Mouse (Mus musculus) thymus, postnatal 25 days (tissue): ENCODE measurements around the gene Cep85l.

Experiments used
- DNase-seq: peaks from one replicate; pipeline ENCODE4 v3.0.0; 2022

Gene Cep85l

DNA sequence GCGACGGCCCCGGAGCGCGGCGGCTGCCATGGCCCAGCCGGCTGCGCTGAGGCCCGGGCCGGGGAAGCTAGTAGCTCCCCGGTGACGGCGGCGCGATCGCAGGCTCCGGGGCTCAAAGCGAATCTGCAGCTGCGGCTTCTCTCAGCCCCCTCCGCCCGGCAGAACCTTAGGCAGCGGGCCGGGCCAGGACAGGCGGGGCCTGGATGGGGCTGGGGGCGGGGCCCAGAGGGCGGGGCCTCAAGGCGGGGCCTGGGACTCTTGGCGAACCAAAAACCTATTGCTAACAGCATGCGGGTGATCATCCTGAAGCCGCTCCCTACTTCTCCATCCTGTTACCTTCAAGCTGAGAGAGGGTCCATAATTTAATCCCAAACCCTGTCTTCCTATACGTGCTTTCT is at the start of gene Cep85l:
Gene Cep85l (minus strand): TSS at position 239 of the 398 bp plus-strand sequence.
- DNase-seq, result peak; percentile 85

DNA sequence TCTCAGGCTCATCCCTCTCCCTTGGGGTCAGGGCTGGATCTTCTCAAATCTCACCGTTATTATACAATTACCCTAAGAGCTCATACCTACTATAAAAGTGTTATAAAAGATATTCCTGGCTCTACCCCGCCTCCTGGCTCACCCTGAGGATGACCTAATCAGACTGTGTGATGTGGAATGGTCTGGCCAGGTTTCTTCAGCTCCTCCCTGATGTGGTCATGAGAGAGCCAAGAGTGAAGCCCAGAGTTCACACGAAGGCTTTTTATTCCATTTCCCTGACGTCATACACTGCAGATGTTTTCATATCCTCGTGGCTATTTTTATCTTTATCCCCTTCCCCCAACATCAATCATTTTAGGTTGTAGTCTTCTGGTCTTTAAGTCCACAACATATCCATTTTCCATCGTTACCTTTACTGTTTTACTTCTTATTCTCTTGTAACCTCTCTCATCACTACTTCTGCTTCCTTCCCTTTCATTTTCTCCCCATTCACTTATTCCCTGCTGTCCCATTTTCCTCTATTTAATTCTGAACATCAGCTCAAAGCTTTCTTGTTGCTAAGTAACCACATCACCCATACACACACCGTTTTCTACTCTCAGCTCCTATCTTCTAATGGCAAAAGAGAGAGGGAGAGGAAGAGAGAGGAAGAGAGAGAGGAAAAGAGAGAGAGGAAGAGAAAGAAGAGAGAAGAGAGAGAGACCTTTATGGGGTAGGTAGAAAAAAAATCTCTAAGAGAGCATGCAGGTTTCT is 49.1 kb upstream of the Cep85l start:
- DNase-seq, result no peak

DNA sequence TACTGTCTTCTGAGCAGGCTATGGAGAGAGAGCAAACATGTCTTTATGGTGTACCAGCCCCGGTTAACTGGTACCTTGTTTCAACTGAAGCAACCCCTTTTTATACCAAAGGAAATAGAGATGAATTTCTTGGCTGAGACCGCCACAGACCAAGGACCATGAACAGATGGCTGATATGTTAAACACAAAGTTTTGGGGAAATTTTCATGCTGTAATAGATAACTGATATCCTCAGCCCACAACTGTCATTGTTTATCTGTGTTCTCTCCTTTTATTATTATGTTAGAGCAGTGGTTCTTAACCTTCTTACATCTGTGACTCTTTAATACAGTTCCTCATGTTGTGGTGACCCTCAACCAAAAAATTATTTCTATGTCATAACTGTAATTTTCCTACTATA is 46.8 kb upstream of the Cep85l start:
- no peak for DNase-seq

DNA sequence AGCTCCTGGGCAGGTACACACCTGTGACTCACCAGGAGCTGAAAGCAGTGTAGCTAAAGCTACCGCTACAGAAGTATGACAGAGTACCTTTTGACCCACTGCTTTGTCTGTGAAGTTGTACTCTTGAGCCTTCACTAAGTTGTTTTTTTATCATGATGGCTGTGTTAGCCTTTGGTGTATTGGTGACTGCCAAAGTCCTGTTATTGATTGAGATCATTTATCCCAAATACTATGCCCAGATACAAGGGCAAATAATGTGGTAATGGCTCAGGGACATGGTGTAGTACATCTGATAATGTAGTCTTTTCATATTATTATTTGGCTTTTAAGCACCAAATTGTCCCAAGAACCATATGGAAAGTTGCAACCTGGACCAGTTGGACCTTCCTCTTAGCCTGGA is 43.3 kb upstream of the Cep85l start:
- no peak for DNase-seq

DNA sequence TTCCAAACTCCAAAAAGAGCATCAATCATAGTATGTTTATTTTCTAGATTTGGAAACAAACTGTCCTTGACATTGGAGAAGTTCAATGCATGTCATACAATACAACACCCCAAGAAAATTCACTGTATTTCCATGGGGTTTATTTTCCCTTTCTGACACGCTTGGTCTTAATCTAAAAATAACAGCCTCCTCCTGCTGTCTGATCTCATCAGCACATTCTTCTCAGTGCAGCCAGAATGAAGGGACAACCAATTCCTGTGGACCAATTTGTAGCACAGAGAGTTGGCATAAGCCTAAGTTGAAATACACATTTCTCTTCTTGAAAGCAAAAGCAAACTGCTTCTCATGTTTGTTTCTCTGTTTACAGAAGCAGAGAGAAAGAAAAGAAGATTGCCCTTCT is 42.5 kb upstream of the Cep85l start:
- DNase-seq, result no peak

DNA sequence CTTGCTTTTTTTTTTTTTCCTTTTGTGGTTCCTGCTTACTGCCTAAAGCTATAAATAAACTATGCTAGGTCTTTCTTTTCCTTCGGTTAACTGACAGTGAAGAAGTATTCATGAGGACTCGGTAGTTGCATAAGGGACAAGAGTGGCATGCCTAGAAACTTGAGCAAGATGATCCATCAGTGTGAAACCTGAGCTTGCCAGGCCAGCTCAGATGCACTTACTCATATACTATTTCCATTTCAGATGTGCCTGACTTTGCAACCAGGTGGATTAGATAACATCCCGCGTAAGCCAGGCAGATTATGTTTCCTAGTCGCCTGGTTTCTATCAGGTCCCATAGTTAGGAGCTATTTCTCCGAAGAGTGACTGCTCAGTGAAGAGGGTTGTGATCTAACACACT is 41.9 kb upstream of the Cep85l start:
- DNase-seq, result no peak

DNA sequence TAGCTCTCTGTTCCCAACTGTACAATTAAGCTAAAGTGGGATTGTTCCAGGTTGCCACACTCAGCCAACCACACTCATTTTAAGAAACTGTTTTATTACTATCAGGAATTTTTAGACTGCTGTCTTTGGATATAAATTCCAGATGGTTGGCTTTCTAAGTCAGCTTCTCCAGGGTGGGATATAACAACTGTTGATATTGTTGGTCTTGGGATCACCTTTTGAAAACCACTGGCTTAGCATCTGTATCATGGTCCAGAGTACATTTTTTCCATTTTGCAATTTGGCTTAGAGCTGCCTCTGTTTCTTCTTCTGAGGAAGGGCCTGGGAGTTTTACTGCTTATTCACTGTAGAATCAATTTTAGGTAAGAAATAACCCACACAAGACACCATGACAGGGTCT is 40.3 kb upstream of the Cep85l start:
- DNase-seq, result no peak

DNA sequence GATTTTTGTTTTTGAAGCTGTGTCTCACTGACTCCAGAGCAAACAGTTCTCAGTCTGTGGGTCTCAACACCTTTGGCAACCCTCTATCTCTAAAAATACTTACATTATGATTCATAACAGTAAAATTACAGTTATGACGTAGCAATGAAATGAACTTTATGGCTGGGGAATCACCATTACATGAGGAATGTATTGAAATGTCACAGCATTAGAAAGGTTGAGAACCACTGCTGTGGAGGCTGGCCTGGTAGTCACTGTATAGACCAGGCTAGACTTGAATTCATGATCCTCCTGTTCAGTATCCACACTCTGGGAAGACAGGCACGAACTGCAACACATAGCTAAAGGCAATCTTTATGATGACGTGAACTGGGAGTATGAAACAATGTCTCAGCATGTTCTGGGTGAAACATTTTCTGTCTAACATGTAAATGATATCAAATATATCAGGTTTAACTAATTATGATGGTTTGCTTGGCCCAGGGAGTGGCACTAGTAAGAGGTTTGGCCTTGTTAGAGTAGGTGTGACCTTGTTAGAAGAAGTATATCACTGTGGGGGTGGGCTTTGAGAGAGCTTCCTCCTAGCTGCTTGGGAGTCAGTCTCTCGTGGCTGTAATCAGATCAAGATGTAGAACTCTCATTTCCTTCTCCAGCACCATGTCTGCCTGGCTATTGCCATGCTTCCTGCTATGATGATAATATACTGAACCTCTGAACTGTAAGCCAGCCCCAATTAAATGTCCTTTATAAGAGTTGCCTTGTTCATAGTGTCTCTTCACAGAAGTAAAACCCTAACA is 39.6 kb upstream of the Cep85l start:
- no peak for DNase-seq

DNA sequence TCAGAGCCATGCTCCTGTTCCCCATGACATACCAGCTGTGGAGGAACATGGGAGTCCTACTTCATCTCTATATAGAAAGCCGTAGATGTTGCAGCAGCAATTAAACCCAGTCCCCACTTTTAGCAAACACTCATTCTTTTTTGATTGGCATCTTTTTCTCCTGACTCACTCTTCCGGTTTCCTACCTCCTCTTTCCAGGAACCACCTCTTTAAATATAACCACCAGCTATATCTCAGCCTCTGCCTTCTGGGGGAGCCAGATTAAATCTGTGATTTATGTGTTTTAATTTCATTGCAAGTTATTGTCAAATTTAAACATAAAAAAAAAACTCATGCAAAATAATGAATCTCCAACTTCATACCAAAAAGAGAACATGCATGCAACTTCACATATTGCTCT is 37.3 kb upstream of the Cep85l start:
- DNase-seq, result no peak

DNA sequence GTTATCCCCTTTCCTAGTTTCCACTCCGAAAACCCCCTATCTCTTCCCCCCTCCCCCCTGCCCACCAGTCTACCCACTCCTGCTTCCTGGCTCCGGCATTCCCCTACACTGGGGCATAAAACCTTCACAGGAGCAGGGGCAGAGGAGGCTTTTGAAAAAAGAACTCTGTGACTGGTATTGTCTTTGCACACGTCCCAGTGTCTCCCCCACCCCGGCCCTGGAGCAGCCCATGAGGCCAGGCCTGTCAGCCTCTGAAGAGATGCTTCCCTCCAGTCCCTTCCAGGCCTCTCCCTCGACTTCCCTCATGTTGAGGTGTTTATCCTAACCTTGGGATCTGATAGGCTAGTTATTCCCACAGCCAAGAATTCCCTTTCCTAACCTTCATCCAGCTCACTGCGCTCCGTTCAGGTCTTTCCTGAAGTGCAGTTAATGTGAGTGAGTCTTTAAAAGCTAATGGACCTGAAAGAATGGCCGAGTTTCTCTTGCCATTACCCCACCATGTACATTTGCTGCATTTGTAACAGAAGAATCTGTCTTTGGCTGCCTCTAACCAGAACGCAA is 36.5 kb upstream of the Cep85l start:
- no peak for DNase-seq

DNA sequence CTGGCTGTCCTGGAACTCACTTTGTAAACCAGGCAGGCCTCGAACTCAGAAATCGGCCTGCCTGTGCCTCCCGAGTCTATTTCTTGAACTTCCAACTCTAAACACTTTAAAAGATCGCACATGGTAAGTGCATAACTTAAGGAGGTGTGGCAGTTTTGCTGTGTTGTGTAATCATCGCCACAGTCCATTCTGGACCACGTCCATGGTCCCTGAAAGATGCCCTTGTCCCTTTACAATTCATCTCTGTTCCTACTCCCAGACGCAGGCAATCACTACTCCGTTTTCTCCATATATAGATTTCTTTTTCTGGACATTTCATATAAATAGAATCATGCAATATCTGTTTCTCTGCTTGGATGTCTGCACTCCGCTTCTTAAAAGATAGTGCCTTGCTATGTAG is 35.5 kb upstream of the Cep85l start:
- DNase-seq, result no peak

DNA sequence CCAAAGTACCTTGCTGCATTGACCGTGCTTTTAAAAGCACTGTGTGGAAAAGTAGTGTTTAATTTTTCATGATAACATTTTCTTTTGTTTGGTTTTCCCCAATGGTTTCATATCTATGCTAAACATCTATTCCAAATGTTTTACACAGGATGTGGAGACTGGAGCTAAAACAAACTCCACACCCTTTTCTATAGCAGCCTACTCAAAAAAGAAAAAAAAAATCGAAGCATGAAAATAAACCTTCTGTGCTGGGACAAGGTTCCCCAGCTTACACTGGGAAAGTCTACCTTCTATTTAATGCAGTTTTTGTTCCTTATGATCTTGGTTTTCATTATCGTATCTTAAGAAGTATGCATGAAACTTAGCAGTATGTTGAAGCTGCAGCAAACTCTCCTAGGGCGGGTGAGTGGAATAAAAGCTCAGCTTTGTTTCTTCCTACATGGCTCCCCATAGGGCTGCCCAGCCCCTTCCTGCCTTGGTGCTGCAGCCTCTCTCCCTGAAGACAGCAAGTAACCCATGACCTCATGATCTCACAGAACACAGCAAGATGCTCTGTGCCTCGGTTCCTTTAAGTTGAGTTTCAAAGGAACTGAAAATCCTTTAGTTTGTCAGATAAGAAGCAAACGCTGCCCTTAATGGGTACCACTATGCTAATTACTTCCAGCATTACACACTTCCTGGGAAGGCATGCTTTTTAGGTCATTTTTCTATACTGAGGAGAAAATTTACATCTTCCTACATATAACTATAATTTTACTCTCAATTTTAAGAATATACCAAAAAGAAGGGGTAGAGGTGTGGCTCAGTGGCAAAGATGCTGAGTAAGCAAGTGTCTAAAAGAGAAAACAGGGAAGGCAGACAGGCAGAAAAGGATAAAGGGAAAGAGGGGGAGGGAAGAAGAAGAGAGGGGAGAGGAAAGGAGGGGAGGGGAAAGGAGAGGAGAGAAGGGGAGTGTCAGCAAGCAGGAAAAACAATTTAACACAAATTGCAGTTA is 34.6 kb upstream of the Cep85l start:
- DNase-seq, result no peak

DNA sequence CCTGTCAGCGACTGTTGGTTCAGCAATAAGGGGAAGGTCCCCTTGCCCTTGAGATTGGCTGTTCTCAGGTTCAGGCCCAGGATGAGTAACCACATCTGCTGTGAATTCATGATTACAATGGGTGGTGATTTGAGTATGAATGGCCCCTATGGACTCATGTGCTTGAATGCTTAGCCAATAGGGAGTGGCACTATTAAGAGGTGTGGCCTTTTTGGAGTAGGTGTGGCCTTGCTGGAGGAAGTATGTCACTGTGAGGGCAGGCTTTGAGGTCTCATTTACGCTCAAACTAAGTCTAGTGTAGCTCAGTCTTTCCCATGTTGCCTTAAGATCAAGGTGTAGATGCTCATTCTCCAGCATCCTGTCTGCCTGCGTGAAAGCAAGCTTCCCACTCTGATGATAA is 33.2 kb upstream of the Cep85l start:
- DNase-seq, result no peak

DNA sequence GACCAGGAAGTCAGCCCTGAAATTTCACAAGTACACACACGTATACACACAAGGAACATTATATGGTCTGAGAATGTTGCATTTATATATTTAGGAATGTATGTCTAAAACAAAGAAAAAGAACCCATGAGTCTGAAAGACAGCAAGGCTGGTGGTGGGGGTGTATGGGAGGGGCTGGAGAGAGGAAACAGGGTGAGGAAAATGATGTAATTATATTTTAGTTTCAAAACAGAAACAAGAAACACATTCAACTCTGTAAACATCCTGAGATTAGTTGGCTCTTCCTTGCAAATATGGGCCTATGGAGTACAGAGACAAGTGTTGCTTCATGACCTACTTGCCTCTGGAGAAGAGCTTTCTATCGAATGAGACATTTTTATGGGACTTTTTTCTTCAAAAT is 32.4 kb upstream of the Cep85l start:
- DNase-seq, result no peak

DNA sequence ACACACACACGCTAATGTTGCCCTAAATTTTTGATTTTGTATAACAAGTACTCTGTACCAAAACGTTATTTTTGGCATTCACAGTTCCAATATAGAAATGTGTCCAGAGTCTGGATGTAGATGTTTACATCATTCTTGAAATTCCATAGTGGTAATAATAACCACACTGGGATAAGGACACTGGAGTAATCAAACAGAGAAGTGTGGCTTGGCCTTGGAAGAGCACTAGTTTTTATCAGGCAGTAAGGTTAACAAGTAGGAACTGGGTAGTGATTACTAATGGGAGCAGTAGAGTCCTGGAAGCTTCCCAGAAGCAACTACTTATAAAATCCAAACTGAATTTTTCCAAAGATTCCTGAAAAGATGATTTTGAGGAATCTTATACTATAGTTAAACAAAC is 31.1 kb upstream of the Cep85l start:
- DNase-seq, result no peak

DNA sequence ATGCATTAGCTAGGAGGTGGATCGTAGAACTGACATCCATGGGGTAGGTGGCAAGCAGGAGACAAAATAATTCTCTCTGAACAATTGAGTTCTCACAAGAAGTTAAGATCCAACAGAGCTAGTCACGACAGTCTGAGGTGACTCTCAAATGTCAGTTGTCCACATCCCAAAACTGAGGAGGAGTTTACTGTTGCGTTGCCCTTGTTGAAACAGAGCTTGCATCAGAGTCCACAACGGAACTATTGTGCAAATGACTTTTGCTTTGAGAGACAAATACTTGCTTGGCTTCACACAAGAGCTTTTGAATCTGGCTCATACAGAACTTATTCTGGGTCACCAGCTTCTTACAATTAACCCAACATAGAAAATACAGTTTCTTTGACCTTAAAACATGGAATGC is 27.7 kb upstream of the Cep85l start:
- no peak for DNase-seq

DNA sequence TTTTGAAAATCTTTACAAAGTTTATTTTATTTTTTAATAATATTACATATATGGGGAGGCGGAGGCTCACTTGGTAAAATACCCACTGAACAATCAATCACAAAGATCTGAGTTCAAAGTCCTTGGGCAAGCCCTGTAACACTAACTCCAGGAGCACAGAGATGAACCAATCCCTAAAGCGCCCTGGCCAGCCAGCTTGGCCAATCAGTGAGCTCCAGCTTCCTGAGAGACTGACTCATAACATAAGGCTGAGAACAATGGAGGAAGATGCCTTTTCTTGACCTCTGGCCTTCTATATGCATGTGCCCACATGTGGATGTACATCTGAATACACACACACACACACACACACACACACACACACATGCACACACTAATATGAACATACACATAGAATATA is 27.1 kb upstream of the Cep85l start:
- DNase-seq, result no peak

DNA sequence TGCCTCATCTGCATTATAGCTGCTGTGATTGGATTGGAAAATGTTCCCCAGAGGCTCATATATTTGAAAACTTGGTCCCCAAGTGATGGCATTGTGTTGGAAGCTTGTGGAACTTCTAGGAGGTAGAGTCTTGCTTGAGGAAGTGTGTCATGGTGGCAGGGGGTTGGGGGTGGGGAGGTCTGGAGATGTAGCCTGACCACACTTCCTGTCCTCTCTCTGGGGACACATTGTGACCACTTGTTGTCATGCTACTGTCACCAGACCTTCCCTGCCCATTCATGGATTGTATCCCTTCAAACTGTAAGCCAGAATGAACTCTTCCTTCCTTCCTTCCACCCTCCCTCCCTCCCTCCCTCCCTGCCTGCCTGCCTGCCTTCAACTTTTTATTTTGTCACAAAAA is 22.5 kb upstream of the Cep85l start:
- DNase-seq, result no peak

DNA sequence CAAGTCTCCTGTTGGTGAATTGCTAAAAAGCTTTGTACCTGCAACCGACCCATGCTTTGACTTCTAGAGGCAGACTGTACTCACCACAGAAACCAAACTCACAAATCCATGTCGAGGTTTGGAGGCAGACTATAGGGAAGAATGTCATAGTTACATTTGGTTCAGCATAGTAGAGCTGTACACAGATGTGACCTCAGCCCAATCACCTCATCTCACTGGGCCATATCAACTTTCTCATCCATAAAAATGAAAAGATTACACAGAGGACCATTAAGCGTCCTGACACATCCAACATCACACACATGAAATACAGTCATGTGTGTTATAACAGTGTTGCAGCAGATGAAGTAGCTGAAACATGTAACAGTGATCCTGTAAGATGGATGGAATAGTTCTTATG is 19.3 kb upstream of the Cep85l start:
- no peak for DNase-seq

DNA sequence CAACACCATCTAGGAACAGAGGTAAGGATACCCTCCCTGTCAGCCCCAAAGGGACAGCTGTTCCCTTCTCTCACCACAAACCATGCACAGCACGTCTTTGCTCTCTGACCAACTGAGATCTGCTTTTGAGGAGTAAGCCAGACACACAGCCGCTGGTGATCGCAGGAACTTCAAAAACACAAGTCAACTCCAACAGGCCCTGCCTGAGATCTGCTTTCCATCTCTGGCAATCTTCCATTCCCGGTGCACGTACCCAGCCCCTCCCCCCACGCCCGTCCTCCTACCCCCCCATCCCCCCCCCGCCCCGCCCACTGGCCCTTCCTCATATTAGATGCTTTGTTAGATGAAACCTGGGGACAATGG is 18.8 kb upstream of the Cep85l start:
- no peak for DNase-seq

DNA sequence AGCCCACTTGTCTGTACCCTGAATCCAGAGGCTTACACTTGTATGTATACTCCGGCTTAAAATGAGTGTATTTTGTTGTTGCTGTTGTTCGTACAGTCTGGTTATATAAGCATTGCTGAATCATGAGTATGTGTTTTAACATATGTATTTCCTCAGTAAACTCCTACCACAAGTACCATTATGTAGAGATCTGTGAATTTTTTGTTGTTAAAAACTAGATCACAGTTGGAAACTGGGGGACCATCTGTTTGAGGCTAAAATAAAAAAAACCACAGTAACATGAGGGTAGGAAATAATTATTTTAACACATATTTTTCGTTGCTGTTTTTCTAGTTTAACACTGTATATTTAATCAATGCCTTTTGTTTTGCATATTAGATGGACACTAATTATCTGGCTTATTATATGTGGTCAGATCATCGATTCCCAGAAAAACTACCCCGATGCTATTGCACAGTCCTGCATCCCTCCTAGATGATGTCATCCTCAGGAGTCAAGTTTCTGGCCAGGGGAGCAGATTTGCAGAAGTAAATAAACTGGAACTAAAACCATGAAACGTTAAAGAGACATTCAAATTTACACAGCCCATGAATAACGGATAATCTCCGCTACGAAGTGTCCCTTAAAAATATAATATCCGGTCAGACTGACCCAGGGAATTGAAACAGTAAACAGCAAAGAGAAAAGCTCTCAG is 18.2 kb upstream of the Cep85l start:
- no peak for DNase-seq

DNA sequence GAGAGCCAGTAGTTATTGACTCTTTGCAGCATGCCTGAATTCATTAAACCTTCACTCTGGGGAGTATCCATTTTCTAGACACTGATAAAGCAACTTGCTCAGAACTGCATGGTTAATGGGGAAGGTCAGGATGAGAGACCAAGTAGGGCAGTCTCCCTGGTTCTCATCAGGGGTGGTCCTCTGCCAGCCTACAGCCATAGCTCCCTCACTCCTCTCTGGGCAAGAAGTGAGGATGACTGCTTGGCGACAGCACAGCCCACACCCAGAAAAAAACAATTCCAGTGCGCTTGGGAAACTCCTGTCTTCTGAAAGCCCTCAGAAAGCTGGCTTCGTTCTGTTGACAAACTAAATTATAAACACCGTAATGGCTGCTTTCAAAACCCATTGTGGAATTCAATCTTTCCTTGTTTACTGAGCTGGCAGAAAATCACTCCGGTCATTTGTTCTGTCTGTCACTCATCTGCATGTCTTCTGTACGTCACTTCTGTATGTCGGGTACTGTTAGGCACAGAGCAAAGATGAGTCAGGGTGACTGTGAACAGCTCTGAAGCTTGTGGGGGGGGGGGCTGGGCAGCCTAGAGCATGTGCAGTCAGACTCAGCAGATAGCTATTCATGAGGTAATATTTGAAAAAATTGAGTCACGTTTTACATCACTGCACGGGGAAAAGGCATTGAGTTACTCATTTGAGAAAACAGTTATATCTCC is 15.3 kb upstream of the Cep85l start:
- DNase-seq, result no peak
